ENCODE assay signal across 12 mouse cellular contexts in genomic region chr9:56980186-56980585, GRCm38 (mm10).
"Had no signal": no experiment of that assay in that cellular context is flagged by ENCODE, and none has a peak within 500 bp of the region (broad histone marks: within the 10 kb centered on the region; RNA-seq: fewer than 3 reads in every experiment).

No protein-coding gene starts in this region.

- DNase-seq: gastrocnemius, postnatal 14 days; gastrocnemius, postnatal 36 days; heart, adult 18-20 months; heart, postnatal 10 days; heart, postnatal 36 days; kidney, adult 11 months; kidney, adult 2 months; kidney, adult 9 months; kidney, postnatal 14 days; kidney, postnatal 4 days; liver; liver, embryonic 13.5 days had no signal
